Mouse (Mus musculus): ENCODE results near the gene Arsg. TPM values are rescaled to one million over a fixed set of nuclear protein-coding genes. Genes with fewer than 3 reads are reported as not detected.

The Arsg gene
- total and polyA plus RNA-seq, 2 experiments from 2014 or later: 6.0 to 6.6 TPM

- 47% methylated on average over 7 of the region's 7 CpGs for WGBS
- Histone ChIP-seq H3K27ac (ENCODE audit: low read depth, low read length) (no peak overlapping the region), H3K4me1 (ENCODE audit: insufficient read depth, low read length) (peaks cover 3% of the 10 kb centered on the region; the same call in 1 of the 2 replicates), H3K9me3 (ENCODE audit: low read length) (no peaks in the 10 kb centered on the region), H3K36me3 (ENCODE audit: insufficient read depth, low read length) (no peaks in the 10 kb centered on the region), H3K4me2 (ENCODE audit: low read depth, low read length, poor library complexity, severe bottlenecking) (no peak overlapping the region), H3K27me3 (ENCODE audit: insufficient read depth, low read length) (no peaks in the 10 kb centered on the region), H3K4me3 (ENCODE audit: low read depth, low read length) (no peak overlapping the region), H3K9ac (replicated peaks; ENCODE audit: low read length, poor library complexity, severe bottlenecking) (no peak overlapping the region)
- ATAC-seq (ENCODE audit: low FRiP score) (no peak), DNase-seq (ENCODE audit: low spot score) (no peak)
- TF ChIP-seq CTCF (IDR thresholded peaks at IDR 0.05): no peak
Measured at GRCm38 (mm10) chr11:109520958-109521357, 47.8 kb downstream of the Arsg start.

GRCm38 (mm10) chr11:109524869-109525268, 51.7 kb downstream of the Arsg start:
- Histone ChIP-seq H3K36me3 (ENCODE audit: insufficient read depth, low read length) (no peaks in the 10 kb centered on the region), H3K27ac (ENCODE audit: low read depth, low read length) (no peak overlapping the region), H3K9me3 (ENCODE audit: low read length) (no peaks in the 10 kb centered on the region), H3K4me2 (ENCODE audit: low read depth, low read length, poor library complexity, severe bottlenecking) (no peak overlapping the region), H3K4me3 (ENCODE audit: low read depth, low read length) (no peak overlapping the region), H3K9ac (replicated peaks; ENCODE audit: low read length, poor library complexity, severe bottlenecking) (no peak overlapping the region), H3K27me3 (ENCODE audit: insufficient read depth, low read length) (no peaks in the 10 kb centered on the region), H3K4me1 (ENCODE audit: insufficient read depth, low read length) (peaks cover 3% of the 10 kb centered on the region; the same call in 1 of the 2 replicates)
- TF ChIP-seq CTCF (IDR thresholded peaks at IDR 0.05): no peak
- no peak for ATAC-seq (ENCODE audit: low FRiP score)
- WGBS: 73% methylated on average over 5 of the region's 5 CpGs
- DNase-seq (ENCODE audit: low spot score): no peak

DNA sequence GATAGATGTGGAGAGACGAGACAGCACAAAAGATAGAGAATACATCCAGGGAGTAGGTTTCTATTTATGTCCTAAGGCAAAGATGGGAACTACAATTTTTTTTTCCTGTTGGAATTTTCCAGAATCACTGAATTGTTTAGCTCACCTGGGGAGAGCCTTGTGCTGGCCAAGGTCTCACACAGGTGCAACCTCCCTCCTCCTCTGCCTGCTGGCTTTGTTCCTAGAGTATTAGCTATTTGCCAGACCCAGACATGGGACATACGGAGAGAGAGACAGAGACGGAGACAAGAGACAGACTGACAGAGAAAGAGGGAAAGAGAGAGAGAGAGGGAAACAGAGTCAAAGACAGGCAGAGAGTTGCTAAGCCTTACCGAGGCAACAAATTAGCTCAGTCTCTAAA, 52.4 kb downstream of the Arsg start:
- Histone ChIP-seq H3K4me1 (ENCODE audit: insufficient read depth, low read length) (peaks cover 3% of the 10 kb centered on the region; the same call in 1 of the 2 replicates), H3K9ac (replicated peaks; ENCODE audit: low read length, poor library complexity, severe bottlenecking) (no peak overlapping the region), H3K36me3 (ENCODE audit: insufficient read depth, low read length) (no peaks in the 10 kb centered on the region), H3K4me3 (ENCODE audit: low read depth, low read length) (no peak overlapping the region), H3K9me3 (ENCODE audit: low read length) (no peaks in the 10 kb centered on the region), H3K27ac (ENCODE audit: low read depth, low read length) (no peak overlapping the region), H3K4me2 (ENCODE audit: low read depth, low read length, poor library complexity, severe bottlenecking) (no peak overlapping the region), H3K27me3 (ENCODE audit: insufficient read depth, low read length) (no peaks in the 10 kb centered on the region)
- no peak for DNase-seq (ENCODE audit: low spot score)
- no peak for TF ChIP-seq CTCF (IDR thresholded peaks at IDR 0.05)
- 92% methylated on average over 4 of the region's 4 CpGs for WGBS
- no peak for ATAC-seq (ENCODE audit: low FRiP score)

GRCm38 (mm10) chr11:109530030-109530429, 56.9 kb downstream of the Arsg start:
- no peaks in the 10 kb centered on the region for H3K4me1 ChIP-seq (ENCODE audit: insufficient read depth, low read length)
- H3K27ac ChIP-seq (ENCODE audit: low read depth, low read length): no peak overlapping the region
- ATAC-seq (ENCODE audit: low FRiP score) (no peak), DNase-seq (ENCODE audit: low spot score) (peak; percentile 70)
- H3K27me3 ChIP-seq (ENCODE audit: insufficient read depth, low read length): no peaks in the 10 kb centered on the region
- H3K36me3 ChIP-seq (ENCODE audit: insufficient read depth, low read length): no peaks in the 10 kb centered on the region
- no peak overlapping the region for H3K4me3 ChIP-seq (ENCODE audit: low read depth, low read length)
- no peak overlapping the region for H3K9ac ChIP-seq (replicated peaks; ENCODE audit: low read length, poor library complexity, severe bottlenecking)
- H3K9me3 ChIP-seq (ENCODE audit: low read length): no peaks in the 10 kb centered on the region
- 75% methylated on average over 4 of the region's 4 CpGs for WGBS
- H3K4me2 ChIP-seq (ENCODE audit: low read depth, low read length, poor library complexity, severe bottlenecking): no peak overlapping the region
- no peak for TF ChIP-seq CTCF (IDR thresholded peaks at IDR 0.05)

- DNase-seq (ENCODE audit: low spot score) (no peak), ATAC-seq (ENCODE audit: low FRiP score) (no peak)
- Histone ChIP-seq H3K9me3 (ENCODE audit: low read length) (no peaks in the 10 kb centered on the region), H3K27me3 (ENCODE audit: insufficient read depth, low read length) (no peaks in the 10 kb centered on the region), H3K27ac (ENCODE audit: low read depth, low read length) (no peak overlapping the region), H3K4me1 (ENCODE audit: insufficient read depth, low read length) (no peaks in the 10 kb centered on the region), H3K9ac (replicated peaks; ENCODE audit: low read length, poor library complexity, severe bottlenecking) (no peak overlapping the region), H3K4me3 (ENCODE audit: low read depth, low read length) (no peak overlapping the region), H3K4me2 (ENCODE audit: low read depth, low read length, poor library complexity, severe bottlenecking) (no peak overlapping the region), H3K36me3 (ENCODE audit: insufficient read depth, low read length) (no peaks in the 10 kb centered on the region)
- no peak for TF ChIP-seq CTCF (IDR thresholded peaks at IDR 0.05)
- 85% methylated on average over 6 of the region's 6 CpGs for WGBS
Measured at GRCm38 (mm10) chr11:109535966-109536365, 62.8 kb downstream of the Arsg start.

- ATAC-seq (ENCODE audit: low FRiP score) (no peak), DNase-seq (ENCODE audit: low spot score) (no peak)
- Histone ChIP-seq H3K4me2 (ENCODE audit: low read depth, low read length, poor library complexity, severe bottlenecking) (no peak overlapping the region), H3K9ac (replicated peaks; ENCODE audit: low read length, poor library complexity, severe bottlenecking) (no peak overlapping the region), H3K9me3 (ENCODE audit: low read length) (no peaks in the 10 kb centered on the region), H3K27me3 (ENCODE audit: insufficient read depth, low read length) (no peaks in the 10 kb centered on the region), H3K27ac (ENCODE audit: low read depth, low read length) (no peak overlapping the region), H3K4me3 (ENCODE audit: low read depth, low read length) (no peak overlapping the region), H3K36me3 (ENCODE audit: insufficient read depth, low read length) (no peaks in the 10 kb centered on the region), H3K4me1 (ENCODE audit: insufficient read depth, low read length) (no peaks in the 10 kb centered on the region)
- WGBS: 89% methylated on average over 5 of the region's 5 CpGs
- no peak for TF ChIP-seq CTCF (IDR thresholded peaks at IDR 0.05)
Measured at GRCm38 (mm10) chr11:109536939-109537338, 63.8 kb downstream of the Arsg start.
